Mouse (Mus musculus): ENCODE measurements around the gene Ndufa7.

DNA sequence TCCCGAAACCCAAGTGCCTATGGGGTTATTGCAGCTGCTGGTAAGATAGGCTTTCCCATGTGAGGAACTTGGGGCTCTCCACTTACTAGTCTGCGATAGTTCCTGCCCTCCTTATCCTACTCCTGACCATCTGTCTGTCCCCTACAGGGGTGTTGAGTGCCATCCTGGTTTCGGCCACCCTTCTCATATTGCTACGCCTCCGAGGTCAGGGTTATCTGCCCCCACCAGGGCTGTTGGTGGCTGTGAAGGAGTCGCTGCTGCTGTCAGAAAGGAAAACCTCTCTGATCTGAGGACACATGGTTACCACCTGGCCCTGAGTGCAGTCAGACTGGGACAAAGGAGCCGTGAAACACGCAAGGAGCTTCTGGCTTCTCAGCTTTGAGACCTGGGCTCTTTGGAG is 23.8 kb downstream of the Ndufa7 start:
- TF ChIP-seq CTCF (IDR thresholded peaks at IDR 0.05), result no peak
- TF ChIP-seq EP300 (IDR thresholded peaks at IDR 0.05), result no peak

All from lung, postnatal 0 days (tissue).